Mouse (Mus musculus) G1E (cell line): ENCODE data around the gene Olfr325.

Experiments
- CTCF ChIP-seq: IDR thresholded peaks from 2 replicates; pipeline ENCODE4 v1.5.1; 2012; ENCODE audit warnings: low read depth, low read length, inconsistent platforms, mixed read lengths
- GATA1 ChIP-seq: IDR thresholded peaks from 2 replicates; pipeline ENCODE4 v1.6.1; 2012; ENCODE audit warnings: borderline replicate concordance, low read length, inconsistent platforms, mixed read lengths
- GATA2 ChIP-seq: IDR thresholded peaks from 2 replicates; pipeline ENCODE4 v1.6.1; 2012; ENCODE audit warnings: low read depth, low read length, inconsistent platforms, borderline replicate concordance
- POLR2AphosphoS5 ChIP-seq: IDR thresholded peaks from 2 replicates; pipeline ENCODE4 v1.6.1; 2012; ENCODE audit warnings: low read depth, low read length, inconsistent platforms; ENCODE audit not compliant: insufficient replicate concordance
- TAL1 ChIP-seq: conservative IDR thresholded peaks from 2 replicates; pipeline ENCODE4 v1.6.1; 2012; ENCODE audit warnings: low read depth, low read length, inconsistent platforms, mixed read lengths

DNA sequence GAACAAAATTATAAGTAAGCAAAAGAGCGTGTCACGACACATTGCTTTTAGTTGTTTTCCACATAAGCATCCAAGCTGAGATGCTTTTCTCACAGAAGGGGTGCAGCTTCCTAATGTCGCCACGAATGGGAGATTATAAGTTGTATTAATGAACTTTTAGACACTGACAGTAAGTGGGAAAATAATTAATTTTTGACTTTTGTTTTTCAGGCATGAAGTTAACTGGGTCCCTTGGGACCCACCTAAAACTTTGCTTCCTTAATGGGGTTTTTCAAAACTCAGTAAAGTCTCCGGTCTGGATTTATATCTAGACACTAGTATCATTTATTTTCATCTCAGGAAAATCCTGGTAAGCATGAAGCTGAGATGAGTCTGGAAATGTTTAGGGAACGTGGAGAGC, 17.3 kb downstream of the Olfr325 start, which contains the start of gene Olfr324:
- no peak for TF ChIP-seq CTCF
- no peak for TF ChIP-seq GATA1
- TF ChIP-seq GATA2: no peak
- TF ChIP-seq POLR2AphosphoS5: no peak
- TF ChIP-seq TAL1: no peak
